Mouse (Mus musculus) 3T3-L1 (cell line): ENCODE measurements around the gene Fmr1.
"Not testable (repeated sequence)": the region's sequence is repeated elsewhere in the genome, so short reads cannot be mapped to it uniquely, and the experiment has no call there.

Experiments
- DNase-seq: peaks from one replicate; pipeline ENCODE4 v3.0.0-alpha.2; 2015; ENCODE audit warnings: low read depth, low spot score

Gene Fmr1

GRCm38 (mm10) chrX:68678333-68678740, at the start of gene Fmr1:
Fmr1 (plus strand) TSS chrX:68678541.
- peak; percentile 96 for DNase-seq

GRCm38 (mm10) chrX:68641603-68642002, 36.7 kb upstream of the Fmr1 start:
- DNase-seq, result no peak

GRCm38 (mm10) chrX:68645154-68645919, 33.0 kb upstream of the Fmr1 start:
- DNase-seq, result peak; percentile 63

GRCm38 (mm10) chrX:68677508-68677907, 833 bp upstream of the Fmr1 start:
- no peak for DNase-seq

- DNase-seq, result peak; percentile 9
These were observed 610 bp downstream of the Fmr1 start for GRCm38 (mm10) chrX:68678815-68679486.

GRCm38 (mm10) chrX:68684706-68685105, 6.4 kb downstream of the Fmr1 start:
- DNase-seq, result no peak

GRCm38 (mm10) chrX:68691936-68692335, 13.6 kb downstream of the Fmr1 start:
- DNase-seq, result not testable (repeated sequence)

GRCm38 (mm10) chrX:68736902-68737301, 58.6 kb downstream of the Fmr1 start:
- DNase-seq, result no peak

GRCm38 (mm10) chrX:68740088-68740487, 61.7 kb downstream of the Fmr1 start:
- DNase-seq, result no peak

- no peak for DNase-seq
These were observed 83.3 kb downstream of the Fmr1 start, which contains the start of gene Fmr1nb for GRCm38 (mm10) chrX:68761606-68762005. Fmr1nb (plus strand) TSS chrX:68761839.
